Mouse (Mus musculus) ES-E14 (cell line): ENCODE data around the gene Trim2.

ENCODE experiments used
- CHD2 ChIP-seq: IDR thresholded peaks from 2 replicates; pipeline ENCODE4 v1.6.1; 2014; ENCODE audit warnings: mild to moderate bottlenecking, low read depth, low read length, inconsistent platforms
- MAFK ChIP-seq: IDR thresholded peaks from 2 replicates; pipeline ENCODE4 v1.6.1; 2014; ENCODE audit warnings: mild to moderate bottlenecking, low read depth, low read length, inconsistent platforms; ENCODE audit not compliant: insufficient read depth
- ZNF384 ChIP-seq: IDR thresholded peaks from 2 replicates; pipeline ENCODE4 v1.6.1; 2012; ENCODE audit warnings: low read depth, low read length, inconsistent platforms

- no peak for TF ChIP-seq ZNF384
- no peak for TF ChIP-seq MAFK
- no peak for TF ChIP-seq CHD2
Measured at GRCm38 (mm10) chr3:84217118-84217960, 89.3 kb downstream of the Trim2 start.
